Mouse (Mus musculus) left cerebral cortex, postnatal 10 days (tissue): ENCODE measurements around the gene Lonp2. TPM values are rescaled to one million over a fixed set of nuclear protein-coding genes. Genes with fewer than 3 reads are reported as not detected.

Experiments used
- DNase-seq, 2 experiments: peaks; one replicate each; pipeline ENCODE4 v3.0.0; 2021 to 2022; ENCODE audit warnings: low spot score in 2 of 2, mixed read lengths in 1 of 2; ENCODE audit errors: extremely low spot score in 1 of 2
- intact Hi-C: fragments of 180-260 bp; cut with DNase I; formaldehyde crosslinking; loops from one replicate; pipeline ENCODE4 v1.15.1; 2025
- total RNA-seq, 2 experiments: library from RNA; stranded (reverse); gene quantifications; 2 replicates each; pipeline ENCODE4 v1.2.3; 2021

Gene Lonp2
- total RNA-seq, 2 experiments from 2014 or later = 51.5 to 51.9 TPM

DNA sequence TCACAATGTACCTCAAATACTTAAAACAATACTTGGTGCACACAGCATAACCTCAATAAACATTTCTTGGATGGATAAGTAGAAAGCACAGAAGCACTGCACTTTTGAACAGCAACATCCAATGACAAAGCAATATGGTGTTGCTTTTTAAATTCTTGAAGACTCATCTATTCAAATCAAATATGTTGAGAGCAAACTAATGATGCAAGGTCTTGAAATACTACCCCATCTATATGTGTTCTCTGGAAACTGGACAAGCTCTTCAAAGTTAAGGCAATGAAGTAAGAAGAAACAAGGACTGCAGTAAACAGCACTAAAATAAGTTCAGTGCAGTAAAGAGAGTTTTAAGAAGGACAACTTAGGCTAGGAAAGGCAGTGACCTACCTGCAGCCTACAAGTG, 117.1 kb downstream of the Lonp2 start:
- no peak for DNase-seq
- intact Hi-C loops = loop anchor here (10.0 kb wide), 2 partner anchors 76 to 164 kb away; no protein-coding TSS in a partner anchor

DNA sequence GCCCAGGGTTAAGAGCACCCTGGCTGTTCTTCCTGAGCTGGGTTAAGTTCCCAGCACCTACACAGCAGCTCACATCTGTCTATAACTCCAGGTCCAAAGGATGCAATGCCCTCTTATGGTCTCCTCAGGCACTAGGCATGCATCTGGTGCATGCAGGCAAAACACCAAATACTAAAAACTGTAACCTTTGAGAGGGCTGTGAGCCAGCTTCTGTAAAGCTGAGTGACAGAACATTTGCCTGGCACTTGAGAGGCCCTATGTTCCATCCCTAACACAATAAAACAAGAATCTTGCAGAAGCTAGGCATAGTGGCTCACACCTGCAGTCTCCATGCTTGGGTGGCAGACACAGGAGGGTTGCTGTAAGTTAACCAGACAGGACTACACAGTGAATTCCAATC, 117.8 kb downstream of the Lonp2 start:
- DNase-seq = no peak
- intact Hi-C loops = loop anchor here (10.0 kb wide), 2 partner anchors 77 to 163 kb away; no protein-coding TSS in a partner anchor

DNA sequence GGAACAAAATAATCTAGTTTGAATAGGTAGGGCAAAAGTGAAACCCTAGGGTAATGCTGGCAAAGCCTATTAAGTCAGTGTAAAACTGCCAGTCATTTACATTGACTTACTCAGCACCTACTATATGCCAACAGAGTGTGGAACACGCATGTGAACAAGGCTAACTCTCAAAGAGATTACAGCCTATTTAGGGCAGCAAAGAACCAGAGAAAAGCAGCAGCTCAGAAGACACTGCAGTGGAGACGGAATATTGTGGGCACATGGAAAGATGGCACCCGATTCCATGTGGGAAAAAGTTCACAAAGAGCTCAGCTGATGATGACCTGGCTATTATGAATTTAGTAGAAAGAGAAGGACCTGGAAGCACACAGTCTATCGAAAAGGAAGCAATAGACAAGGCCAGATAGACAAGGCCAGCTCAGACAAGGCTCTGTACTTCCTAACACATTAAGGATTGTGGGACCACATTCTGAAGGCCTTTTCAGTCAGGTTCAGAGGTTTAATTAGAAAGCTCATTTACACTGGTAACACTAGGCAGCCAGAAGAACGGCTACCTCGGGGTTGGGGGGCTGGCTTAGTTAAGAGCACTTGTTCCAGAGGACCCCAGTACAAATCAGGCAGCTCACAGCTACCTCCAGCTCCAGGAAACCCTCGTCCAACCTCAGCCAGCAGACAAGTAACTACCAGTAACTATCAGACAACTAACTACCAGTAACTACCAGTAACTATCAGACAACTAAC, 118.9 kb downstream of the Lonp2 start:
- no peak for DNase-seq
- intact Hi-C loops = loop anchor here (10.0 kb wide), 2 partner anchors 78 to 162 kb away; no protein-coding TSS in a partner anchor

DNA sequence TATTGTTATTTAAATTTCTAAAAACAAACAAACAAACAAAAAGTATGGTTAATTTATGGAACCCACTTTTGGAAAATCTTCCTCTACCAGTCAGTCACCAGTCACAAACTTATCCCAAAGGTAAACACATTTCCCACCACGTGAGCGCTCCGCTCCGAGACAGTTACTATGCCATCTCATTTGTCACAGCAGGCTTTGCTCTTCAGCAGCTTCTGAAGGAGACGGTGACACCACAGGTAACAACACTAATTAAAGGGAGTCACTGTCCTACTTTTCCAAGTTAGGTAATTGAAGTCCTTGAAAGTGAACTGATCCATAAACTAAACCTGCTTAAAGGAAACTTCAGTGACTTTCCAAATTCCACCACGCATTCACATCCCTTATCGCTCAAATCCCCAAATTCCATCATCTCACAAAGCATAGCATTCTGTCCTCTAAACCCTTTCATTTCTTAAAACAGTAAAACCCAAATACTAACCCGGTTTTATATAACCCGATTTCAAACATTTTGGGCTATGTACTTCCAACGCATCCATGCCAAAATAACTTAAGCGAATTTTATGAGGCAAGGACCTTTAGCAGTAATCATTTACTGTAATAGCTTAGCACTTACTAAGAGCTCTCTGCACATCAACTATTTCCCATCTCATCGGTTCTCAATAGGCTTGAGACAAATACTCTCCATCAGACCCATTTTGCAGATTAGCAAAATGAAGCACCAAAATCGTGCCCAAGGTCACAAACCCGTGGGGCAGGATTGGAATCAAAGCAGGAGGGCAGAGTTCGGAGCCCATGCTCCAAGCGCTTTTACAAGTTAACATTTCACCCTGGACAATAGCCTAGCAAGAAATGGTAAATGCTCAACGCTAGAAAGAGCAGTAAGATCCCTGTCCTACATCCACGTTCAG, 120.7 kb downstream of the Lonp2 start:
- intact Hi-C loops = loop anchor here (10.0 kb wide), 2 partner anchors 80 to 160 kb away; no protein-coding TSS in a partner anchor
- DNase-seq = no peak

DNA sequence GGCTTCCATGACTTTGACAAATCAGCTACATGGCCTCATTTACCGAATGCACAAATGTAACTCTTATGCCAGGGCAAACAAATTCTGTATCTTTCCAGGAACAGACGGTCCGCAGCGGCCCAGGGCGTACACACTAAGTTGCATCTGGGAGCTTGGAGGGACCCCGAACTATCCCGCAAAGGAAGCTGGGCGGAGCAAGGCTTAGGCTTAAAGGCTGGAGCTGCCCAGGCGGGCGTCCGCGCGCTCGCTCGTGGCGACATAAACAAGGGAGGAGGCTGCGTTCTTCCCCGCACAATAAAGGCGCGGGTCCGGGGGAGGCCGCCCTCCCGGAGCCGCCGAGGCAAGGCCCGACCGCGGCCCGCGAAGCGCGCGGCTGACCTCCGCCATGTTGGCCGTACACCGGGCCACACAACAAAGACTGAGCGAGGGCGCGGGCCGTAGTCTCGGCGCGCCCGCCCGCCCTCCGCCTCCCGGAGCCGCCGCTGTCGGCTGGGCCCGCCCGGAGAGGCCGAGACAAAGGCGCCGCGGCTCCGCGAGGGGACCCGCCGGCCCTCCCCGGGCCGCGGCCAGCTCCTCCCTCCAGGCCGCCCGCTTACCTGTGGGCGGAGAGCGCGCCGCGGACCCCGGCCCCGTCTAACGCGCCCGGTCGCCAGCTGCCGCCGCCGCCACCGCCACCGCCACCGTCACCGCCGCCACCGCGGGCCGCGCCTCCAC, 121.5 kb downstream of the Lonp2 start, which contains the start of the genes Gm10638 and Siah1a:
Gm10638 (plus strand) TSS at position 479 of the 714 bp plus-strand sequence.
Siah1a (minus strand) TSS at position 714 of the 714 bp plus-strand sequence.
- intact Hi-C loops = loop anchor here (10.0 kb wide), 2 partner anchors 81 to 159 kb away; no protein-coding TSS in a partner anchor
- DNase-seq = peak; percentile 27 to 80

DNA sequence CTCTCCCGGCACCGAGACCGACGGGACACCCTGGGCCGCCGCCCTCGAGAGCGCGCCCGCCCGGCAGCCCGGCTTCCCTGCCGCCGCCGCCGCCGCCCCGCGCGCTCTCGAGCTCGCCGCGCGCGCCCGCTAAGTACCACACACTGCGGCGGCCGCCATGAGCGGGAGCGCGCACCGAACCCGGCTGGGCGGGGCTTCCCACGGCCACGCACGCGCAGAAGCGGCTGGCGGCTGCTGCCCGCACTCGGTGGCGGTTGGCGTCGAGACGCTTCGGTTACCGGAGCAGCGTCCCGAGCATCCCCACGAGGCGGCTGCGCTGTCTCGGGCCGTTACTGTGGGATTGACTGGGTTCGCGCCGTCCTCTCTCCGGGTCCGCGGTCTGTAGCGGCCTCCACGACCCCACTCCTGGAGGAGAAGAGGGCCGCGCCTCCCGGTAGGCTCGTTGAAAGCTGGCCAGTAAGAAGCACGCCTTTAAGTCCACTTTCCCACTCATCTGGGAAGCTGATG, 122.1 kb downstream of the Lonp2 start:
- intact Hi-C loops = loop anchor here (10.0 kb wide), 2 partner anchors 81 to 159 kb away; no protein-coding TSS in a partner anchor
- peak; percentile 86 to 96 for DNase-seq

DNA sequence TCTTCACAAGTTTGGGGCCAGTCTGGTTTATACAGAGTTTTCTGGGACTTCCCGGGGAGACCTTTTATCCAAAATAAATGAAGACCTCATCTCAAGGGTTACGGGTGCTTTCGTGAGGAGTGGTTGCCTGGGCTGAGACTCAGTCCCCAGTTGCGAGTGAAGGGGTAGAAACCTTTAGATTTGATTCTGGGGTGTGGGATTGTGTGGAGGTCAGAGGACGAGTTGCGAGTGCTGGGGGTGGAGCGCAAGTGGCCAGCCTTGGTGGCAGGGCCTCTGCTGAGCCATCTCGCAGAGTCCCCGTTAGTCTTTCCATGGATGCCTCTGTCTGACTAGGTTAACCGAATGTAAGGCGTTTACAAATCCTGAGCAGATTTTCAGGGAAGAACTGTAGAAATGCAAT, 122.7 kb downstream of the Lonp2 start:
- DNase-seq = no peak
- intact Hi-C loops = loop anchor here (10.0 kb wide), 2 partner anchors 82 to 158 kb away; no protein-coding TSS in a partner anchor

DNA sequence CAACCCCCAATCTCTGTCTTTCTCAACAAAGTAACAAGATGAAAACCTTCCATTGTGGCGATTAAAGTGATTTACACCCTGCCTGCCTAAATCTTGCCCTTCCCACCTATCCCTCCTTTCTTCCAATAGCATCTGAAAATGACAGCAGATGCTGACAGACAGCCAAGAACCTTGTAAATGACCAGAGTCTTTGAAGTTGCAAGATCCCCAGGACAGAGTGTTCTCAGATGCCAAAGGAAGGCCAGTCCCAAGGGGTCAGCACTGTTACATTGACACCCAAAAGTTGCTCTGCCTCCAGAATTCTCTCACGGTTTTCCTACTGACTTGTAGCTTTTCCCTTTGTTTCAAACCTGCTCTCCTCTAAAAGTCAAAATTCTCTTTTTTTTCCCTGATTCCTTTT, 126.0 kb downstream of the Lonp2 start:
- intact Hi-C loops = loop anchor here (10.0 kb wide), 2 partner anchors 85 to 155 kb away; no protein-coding TSS in a partner anchor

DNA sequence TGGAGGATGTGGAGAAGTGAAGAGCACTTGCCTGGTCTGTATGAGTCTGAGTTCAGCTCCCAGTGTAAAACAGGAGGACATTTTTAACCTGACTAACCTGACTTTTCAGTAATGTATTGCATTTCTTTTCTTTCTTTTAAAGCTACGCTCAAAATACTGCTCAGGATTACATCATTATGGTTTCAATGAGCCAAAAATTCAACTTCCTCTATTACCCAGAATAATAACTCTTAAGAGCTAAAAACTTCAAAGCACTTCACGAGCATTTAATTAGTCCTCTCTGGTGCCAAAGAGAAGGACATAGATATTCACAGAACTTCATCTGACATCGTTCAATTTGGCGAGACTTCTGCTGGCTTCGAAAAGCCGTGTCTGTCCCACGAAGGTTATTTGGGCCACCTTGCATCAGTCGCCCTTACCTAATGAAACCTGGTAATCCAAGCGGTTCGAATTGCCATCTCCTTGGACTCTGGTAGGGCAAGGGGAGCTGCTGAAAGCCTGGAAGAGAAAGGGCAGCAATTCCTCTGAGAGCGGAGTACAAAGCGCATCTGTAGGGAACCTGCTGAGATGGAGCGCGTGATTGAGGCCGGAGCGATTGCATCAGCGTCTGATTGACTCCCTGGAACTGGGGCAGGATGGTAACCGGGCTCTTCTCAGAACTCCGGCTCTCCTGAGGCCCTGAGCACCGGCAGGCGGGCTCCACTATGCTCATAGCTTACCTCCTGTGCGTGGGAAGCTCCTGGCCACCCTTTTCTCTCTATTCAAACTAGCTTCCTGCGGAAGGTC, 133.3 kb downstream of the Lonp2 start:
- intact Hi-C loops = no loop called here
- peak; percentile 24 to 57 for DNase-seq

More for the DNA sequence above, 126.0 kb downstream of the Lonp2 start:
- DNase-seq = no peak

DNA sequence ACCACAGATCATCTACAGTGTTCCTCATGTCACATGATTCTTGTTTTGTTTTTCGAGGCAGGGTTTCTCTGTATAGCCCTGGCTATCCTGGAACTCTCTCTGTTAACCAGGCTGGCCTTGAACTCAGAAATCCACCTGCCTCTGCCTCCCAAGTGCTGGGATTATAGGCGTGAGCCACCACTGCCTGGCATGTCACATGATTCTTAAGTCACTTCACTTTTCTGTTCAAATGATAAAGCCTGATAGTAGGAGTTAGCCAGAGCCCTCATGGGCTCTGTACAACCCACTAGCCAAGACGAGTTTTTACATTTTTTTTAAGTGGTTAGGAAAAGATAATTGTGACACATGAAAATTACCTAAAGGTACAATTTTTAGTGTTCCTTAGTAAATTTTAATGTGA, 134.8 kb downstream of the Lonp2 start:
- DNase-seq = no peak
- intact Hi-C loops = no loop called here

DNA sequence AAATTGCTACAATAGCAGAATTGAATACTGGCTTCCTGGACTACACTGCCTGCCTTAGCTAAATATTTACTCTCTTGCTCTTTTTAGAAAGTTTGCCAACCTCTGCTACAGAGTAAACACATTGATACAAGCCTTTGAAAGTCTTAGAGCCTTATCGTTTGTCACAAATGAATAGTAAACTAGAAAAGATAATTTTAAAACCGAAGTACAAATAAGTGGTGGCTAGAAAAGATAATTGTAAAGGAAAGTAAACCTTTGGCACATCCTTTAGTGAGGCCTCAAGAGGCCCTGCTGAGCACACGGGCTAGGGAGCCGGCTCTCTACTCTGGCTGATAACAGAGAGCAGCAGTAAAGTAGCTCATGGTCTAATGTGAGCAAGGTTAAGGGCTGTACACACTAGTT, 135.2 kb downstream of the Lonp2 start:
- intact Hi-C loops = no loop called here
- DNase-seq = no peak

DNA sequence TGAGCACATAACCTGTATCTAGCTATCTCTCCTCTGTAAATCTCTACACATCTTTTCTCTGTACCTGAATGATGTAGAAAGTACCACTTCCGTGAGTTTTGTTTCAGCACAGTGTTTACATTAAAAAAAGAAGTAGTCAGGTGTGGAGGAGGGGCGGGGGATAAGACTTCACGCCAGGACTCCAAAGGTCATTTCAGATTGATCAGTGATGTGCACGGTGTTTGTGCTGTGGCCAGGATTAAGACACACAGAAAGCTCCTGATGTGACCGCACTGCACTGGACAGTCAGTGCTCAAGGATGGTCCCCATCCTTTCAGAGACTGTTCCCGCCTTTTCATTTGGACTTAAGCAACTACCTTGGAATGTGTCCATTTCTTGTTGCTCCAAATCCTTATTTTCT, 136.9 kb downstream of the Lonp2 start:
- intact Hi-C loops = no loop called here
- DNase-seq = no peak

DNA sequence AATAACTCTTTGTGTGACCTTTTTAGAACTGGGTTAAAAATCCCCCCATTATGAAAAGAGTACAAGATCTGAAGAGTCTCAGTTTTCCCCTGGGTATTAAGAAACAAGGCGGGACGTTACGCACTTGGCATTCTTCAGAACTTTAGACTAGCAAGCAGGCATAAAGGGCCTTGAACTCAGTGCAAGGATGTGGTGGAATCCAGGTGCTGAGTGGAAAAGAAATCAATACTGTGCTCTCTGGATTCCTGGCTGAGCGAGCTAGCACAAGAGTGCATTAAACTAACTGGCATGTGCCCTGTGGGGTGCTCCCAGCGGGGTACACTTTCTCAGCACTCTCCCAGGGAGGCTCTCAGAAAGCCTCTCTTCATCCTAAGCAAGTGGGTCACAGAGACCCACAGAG, 139.0 kb downstream of the Lonp2 start:
- intact Hi-C loops = no loop called here
- no peak for DNase-seq

DNA sequence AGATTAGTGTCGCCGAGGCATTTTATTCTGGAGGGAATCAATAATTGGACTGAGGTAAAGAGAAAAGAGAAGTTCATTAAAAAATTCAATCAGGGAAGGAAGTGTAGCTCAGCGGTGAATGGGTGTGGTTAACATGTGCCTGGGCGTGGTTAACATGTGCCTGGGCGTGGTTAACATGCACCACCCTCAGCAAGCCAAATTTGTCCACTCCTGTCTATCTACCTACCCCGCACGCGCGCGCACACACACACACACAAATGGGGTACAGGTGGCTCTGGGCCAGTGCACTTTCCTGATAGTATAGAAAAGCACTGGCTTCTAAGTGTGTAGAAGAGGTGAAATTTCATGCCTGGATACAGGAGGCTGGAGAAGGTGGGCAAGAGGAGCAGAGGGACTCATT, 141.3 kb downstream of the Lonp2 start:
- intact Hi-C loops = no loop called here
- DNase-seq = no peak

DNA sequence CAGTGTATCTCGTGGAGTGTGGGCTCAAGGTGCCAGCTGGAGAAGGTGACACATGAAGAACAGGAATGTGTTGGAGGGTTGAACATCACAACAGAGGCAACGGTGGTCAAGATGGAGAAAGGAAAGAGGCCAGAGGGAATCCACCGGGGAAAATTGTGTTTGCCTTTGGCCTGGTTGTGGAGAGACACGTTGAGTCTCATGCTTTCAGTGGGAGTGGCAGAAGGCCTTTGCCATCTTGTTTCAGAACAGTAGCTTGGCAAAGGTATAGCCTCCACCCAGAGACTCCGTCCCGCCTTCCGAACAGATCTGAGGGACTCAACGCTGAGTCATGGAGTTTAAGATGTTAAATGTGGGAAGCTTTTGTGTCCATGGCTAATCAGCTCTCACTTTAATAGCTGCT, 141.8 kb downstream of the Lonp2 start:
- intact Hi-C loops = no loop called here
- DNase-seq = no peak

DNA sequence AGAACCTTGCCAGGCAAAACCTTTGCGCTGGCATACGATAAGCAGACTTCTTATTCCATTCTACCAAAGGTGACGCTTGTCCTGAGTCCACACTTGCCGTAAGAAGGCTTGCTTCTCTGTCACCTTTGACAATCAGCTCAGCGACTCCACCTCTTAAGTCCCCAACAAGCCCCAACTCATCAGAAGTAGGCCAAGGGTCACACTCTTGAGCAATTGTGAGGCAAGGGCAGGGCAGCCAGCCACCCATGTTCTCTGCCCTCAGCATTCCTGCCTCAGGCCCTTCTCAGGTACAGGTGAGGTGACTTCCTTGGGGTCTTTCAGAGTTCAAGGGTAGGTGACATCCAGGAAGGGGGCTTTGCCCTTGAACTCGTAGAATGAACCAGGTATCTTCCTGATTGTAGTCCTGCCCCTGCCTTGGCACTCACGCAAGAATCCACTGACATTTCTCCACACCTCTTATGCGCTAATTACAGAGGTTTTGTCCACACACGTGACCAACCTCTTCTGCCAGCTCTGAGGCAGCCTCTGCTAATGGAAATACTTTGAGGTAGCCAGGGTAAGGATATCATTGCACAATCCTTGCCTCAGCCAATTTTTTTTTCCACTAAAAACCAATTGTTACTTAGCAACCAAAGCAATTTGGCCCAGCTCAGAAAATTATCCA, 142.8 kb downstream of the Lonp2 start:
- DNase-seq = no peak
- intact Hi-C loops = no loop called here

DNA sequence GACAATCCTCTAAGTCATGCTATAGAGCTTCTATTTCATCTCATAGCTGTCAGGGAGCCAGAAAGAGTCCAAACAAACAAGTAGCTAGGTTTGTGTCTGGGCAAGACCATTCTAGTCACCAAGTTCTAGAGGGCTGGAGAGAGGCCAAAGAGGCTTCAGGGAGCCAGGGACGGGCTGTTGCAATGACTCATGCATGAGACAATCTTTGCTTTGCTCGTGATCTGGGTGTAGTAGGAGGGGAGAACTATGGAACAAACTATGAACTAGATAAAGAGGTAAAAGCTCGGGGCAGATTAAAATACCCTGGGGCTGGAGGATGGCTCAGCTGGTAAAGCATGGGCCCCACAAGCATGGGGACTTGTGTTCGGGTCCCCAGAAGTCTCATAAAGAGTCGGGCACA, 144.7 kb downstream of the Lonp2 start:
- peak in 1 of 2 experiments; percentile 39 for DNase-seq
- intact Hi-C loops = no loop called here
